Mouse (Mus musculus): Measurements from ENCODE around the gene Arl8b. TPM values are rescaled to one million over a fixed set of nuclear protein-coding genes. Genes with fewer than 3 reads are reported as not detected.

The Arl8b gene
- polyA plus RNA-seq, 1 experiment from 2014 or later = 73.6 TPM

Other genes with a start within 250 kb of the Arl8b start
- 21.8 and 23.6 TPM in 2 replicates for gene Bhlhe40, start 122.5 kb upstream of the Arl8b start, polyA plus RNA-seq (2014; fragmentation: Nextera tagmentation; extraction: Ambion mirVana)
- 29.5 and 37.9 TPM in 2 replicates for gene Edem1, start 45.5 kb downstream of the Arl8b start, polyA plus RNA-seq (2014; fragmentation: Nextera tagmentation; extraction: Ambion mirVana)

Measured in intestine, embryonic 14.5 days (tissue).